Mouse (Mus musculus): ENCODE measurements around the gene Vkorc1l1. TPM values are rescaled to one million over a fixed set of nuclear protein-coding genes. Genes with fewer than 3 reads are reported as not detected.

Gene Vkorc1l1
- total RNA-seq, 2 experiments from 2014 or later, result 21.5 to 21.9 TPM

GRCm38 (mm10) chr5:129942073-129942939, 536 bp downstream of the Vkorc1l1 start:
- peak; percentile 23 for DNase-seq (ENCODE audit: low spot score)

DNA sequence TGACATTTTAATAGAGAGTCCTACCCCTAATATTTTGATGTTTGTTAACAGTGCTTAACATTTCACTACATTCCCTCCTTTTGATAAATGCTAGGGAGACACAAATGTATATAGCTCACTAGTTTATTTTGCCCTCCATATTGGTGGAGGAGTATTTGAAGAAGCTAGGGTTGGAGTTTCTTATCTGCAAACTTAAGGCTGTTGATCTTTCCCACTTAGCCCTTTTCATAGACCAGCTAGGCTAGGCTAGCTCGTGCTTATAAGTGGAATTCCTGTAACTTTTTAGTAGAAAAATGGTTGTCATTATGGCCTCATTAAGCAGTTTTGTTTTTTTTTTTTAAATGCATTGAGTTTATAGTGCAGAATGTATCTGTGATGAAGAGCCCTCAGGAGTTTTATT, 1.6 kb downstream of the Vkorc1l1 start:
- no peak for DNase-seq (ENCODE audit: low spot score)

GRCm38 (mm10) chr5:129947528-129948033, 5.8 kb downstream of the Vkorc1l1 start:
- no peak for DNase-seq (ENCODE audit: low spot score)

- DNase-seq (ENCODE audit: low spot score), result no peak
Measured at GRCm38 (mm10) chr5:129952143-129952542, 10.4 kb downstream of the Vkorc1l1 start.

- peak; percentile 79 for DNase-seq (ENCODE audit: low spot score)
Measured at GRCm38 (mm10) chr5:129954473-129955254, 12.9 kb downstream of the Vkorc1l1 start.

DNA sequence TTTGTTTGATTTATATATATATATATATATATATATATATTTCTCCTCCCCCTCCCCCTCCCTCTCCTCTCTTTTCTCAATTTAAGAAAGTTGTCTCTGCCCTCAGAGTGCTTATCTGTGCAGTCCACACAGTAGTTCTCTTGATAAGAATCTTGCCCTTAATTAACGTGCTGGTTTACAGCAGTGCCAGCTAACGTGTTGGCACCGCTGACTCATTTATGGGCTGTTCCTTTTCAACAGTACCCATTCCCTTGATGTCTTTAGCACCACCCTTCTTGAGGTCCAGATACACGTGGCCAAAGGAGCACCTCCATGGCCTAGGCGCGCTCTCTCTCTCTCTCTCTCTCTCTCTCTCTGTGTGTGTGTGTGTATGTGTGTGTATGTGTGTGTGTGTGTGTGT, 14.0 kb downstream of the Vkorc1l1 start:
- DNase-seq (ENCODE audit: low spot score), result no peak

- DNase-seq (ENCODE audit: low spot score), result no peak
Measured at GRCm38 (mm10) chr5:129963224-129963623, 21.5 kb downstream of the Vkorc1l1 start.

GRCm38 (mm10) chr5:129966448-129966847, 24.7 kb downstream of the Vkorc1l1 start:
- no peak for DNase-seq (ENCODE audit: low spot score)

DNA sequence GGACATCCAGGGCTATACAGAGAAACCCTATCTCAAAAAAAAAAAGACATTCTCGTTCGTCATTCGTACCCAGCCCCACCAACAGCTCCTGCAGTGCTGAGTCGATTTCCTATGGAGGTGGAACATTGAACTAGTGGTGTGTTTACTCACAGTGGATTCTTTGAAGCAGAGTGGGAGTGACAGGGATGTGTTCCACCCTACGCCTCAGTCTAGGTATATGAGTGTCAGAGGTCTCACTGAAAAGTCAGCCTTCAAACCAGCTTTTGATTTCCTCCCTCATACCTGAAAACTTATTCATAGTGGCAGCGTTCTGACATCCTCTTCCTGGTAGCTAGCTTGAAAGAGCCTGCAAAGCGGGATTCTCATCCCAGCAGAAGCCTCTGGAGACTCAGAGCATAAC, 26.6 kb downstream of the Vkorc1l1 start:
- no peak for DNase-seq (ENCODE audit: low spot score)

- DNase-seq (ENCODE audit: low spot score), result no peak
Measured at GRCm38 (mm10) chr5:129971491-129971890, 29.7 kb downstream of the Vkorc1l1 start.

DNA sequence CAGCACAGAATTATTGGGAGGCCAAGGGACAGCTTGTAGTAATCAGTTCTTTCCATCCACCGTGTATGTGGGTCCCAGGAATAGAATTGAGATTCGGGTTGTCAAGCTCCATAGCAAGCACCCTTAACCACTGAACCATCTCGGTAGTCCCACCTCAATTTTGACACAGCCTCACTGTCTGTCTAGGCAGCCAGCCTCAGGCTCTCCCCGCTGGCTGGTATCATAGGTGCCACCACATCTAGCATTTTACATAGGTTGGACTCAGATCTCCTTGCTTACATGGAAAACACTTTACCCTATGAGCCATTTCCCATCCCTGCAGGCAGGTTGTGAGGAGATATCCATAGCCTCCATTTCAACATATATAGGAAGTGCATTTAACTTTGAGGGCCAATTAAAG, 32.6 kb downstream of the Vkorc1l1 start:
- DNase-seq (ENCODE audit: low spot score), result no peak

GRCm38 (mm10) chr5:129974866-129975311, 33.1 kb downstream of the Vkorc1l1 start:
- DNase-seq (ENCODE audit: low spot score), result no peak

- no peak for DNase-seq (ENCODE audit: low spot score)
Measured at GRCm38 (mm10) chr5:129977768-129978167, 36.0 kb downstream of the Vkorc1l1 start.

DNA sequence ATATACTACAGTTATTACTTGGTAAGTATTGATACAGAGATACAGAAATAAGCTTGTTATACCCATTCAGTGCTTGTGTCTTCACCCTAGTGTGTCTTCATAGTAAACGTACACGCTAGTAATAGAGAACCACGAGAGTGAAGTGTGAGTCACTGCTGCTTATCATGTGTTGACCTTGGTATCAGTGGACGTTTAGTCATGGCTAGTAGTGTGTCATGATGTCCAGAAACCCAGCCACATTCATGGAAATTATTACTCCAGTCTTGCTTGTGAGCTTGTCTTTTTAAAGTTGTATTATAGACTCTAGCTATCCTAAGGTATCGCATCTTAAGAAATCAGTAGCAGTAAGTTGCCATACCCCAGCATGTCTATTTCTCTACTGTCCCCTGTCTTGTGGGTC, 36.8 kb downstream of the Vkorc1l1 start:
- DNase-seq (ENCODE audit: low spot score), result no peak

- DNase-seq (ENCODE audit: low spot score), result no peak
Measured at GRCm38 (mm10) chr5:129980216-129980615, 38.4 kb downstream of the Vkorc1l1 start.

DNA sequence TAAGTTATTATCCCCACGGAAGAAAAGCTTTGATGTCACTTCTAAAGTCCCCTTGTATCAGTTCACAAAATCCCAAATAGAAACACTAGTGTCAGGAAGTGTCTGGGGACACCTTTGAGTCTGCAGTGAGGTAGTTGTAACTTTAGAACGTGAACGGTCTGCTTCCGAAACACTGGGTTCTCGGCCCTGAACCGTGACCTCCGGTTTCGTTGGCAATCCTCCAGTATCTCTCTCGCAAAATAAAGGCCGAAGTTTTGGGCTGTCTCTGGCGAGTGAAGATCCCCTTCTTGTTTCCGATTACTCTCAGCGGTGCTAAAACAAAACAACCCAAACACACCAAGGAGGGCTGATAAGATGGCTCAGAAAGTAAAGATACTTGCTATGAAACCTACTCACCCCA, 47.6 kb downstream of the Vkorc1l1 start:
- no peak for DNase-seq (ENCODE audit: low spot score)

DNA sequence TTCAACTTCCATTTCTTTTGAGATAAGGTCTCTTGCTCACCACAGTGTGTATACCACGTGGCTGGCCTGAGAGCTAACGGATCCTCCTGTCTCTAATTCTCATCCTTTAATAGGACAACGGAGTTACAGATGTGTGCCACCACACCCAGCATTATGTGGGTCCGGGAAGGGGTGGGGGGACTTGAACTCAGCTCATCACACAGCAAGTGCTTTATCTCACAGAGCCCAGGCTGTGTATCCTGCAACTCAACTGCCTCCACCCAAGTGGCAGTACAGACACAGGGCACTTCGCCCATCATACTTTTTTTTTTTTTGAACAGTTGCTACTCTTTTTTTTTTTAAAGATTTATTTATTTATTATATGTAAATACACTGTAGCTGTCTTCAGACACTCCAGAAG, 50.1 kb downstream of the Vkorc1l1 start:
- DNase-seq (ENCODE audit: low spot score), result no peak

DNA sequence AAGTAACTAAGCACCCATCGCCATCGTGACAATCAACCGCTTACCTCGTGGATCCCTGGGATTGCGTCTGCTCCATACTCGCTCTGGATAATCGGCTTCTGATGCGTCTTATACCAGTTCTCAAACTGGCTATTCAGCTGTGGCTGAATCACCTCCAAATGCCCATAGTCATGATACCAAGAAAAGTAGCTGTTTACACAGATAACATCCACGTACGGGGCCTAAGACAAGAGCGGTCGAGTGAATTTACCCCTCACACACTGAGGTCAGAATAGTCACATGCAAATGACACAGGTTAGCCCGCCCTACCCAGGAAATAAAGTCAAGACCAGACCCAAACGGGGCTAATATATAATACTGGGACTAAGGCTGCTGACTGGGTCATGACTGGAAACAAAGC, 51.6 kb downstream of the Vkorc1l1 start:
- DNase-seq (ENCODE audit: low spot score), result no peak

DNA sequence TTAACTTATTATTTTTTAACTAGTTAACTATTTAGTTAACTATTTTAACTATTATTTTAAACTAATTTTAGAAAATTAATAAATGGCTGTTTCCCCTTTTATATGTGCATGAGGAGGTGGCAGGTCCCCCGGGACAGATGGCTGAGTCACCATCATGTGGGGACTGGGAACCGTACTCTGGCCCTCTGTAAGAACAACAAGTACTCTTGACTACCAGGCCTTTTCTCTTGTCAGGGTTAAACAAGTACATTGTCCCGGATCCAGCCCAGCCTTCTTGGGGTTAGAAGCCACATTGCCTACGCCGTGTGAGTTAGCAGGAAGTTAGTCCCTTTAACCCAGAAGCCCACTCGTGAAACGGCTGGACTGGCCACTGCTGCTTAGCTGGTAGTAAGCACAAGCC, 53.2 kb downstream of the Vkorc1l1 start:
- DNase-seq (ENCODE audit: low spot score), result no peak

GRCm38 (mm10) chr5:129997700-129998099, 55.9 kb downstream of the Vkorc1l1 start:
- DNase-seq (ENCODE audit: low spot score), result no peak

DNA sequence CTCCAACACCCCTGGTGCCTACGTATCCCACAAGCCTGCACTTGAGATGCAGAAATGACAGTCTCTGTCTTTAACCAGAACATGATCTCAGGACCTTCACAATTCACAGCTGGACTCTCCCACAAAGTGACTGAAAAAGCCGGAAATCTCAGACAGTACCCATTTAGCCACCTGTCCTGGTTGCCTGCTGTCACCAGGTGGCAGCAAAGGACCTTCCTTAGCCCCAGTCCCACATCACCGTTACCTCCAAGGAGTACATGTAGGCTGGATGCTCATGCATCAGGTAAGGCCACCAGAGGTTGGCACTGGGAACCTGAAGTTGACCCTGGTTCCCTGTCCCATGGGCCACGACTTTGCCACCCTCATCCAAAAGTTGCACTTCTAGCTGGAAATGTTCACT, 57.3 kb downstream of the Vkorc1l1 start:
- peak; percentile 38 for DNase-seq (ENCODE audit: low spot score)

DNA sequence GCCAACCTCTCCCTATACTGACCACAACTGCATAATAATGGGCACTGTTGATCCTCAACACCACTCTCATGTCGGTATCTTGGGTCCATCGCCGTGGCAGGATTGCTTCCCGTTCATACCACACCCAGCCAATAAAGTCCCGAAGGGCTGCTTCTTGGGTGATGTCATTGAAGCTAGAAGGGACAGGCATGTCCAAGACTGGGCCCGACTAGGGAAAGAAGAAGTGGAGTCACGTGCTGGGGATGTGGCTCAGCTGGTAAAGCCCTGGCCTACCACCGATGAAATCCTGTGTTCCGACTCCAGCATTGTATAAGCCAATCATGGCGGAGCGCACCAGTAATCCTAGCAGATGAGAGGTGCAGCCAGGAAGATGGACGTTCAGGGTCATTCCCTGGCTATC, 59.0 kb downstream of the Vkorc1l1 start:
- peak; percentile 23 for DNase-seq (ENCODE audit: low spot score)
